In genomic region chr17:26094531-26095110, GRCm38 (mm10) we compare ENCODE assay signal across 9 mouse cellular contexts. TPM values are rescaled to one million over a fixed set of nuclear protein-coding genes. Genes with fewer than 3 reads are reported as not detected.
DNase-seq lines count a peak whose midpoint lies in the region; ATAC-seq and TF ChIP-seq lines count a peak whose summit lies in the region.
"Had no signal": no experiment of that assay in that cellular context is flagged by ENCODE, and none has a peak within 500 bp of the region (broad histone marks: within the 10 kb centered on the region; RNA-seq: fewer than 3 reads in every experiment).

No protein-coding gene starts in this region.

- WGBS in thymus, adult 2 months, result 59% methylated on average over 9 of the region's 9 CpGs
- 17% methylated on average over 9 of the region's 9 CpGs for WGBS in liver, embryonic 14.5 days (ENCODE audit: insufficient replicate concordance)

- H3K4me3 ChIP-seq in gastrocnemius, adult 2 months, result peak overlapping the region; percentile 81
- peak overlapping the region; percentile 49 for H3K4me3 ChIP-seq in thymus, adult 2 months (ENCODE audit: control insufficient read depth, insufficient read depth, low read length)
- H3K4me3 ChIP-seq in liver, embryonic 14.5 days (ENCODE audit: insufficient read depth in 1 of 2, low read depth in 2 of 2, low read length in 2 of 2), result peak overlapping the region; percentile 66 to 77

- peak overlapping the region; percentile 75 for H3K9ac ChIP-seq in liver, embryonic 14.5 days (replicated peaks)

- H3K4me1 ChIP-seq in thymus, adult 2 months (replicated peaks; ENCODE audit: control insufficient read depth, insufficient read depth, low read length), result peaks cover 17% of the 10 kb centered on the region
- peaks cover 10 to 18% of the 10 kb centered on the region in 2 experiments for H3K4me1 ChIP-seq in liver, embryonic 14.5 days (replicated peaks; ENCODE audit: control insufficient read depth in 2 of 2, insufficient read depth in 2 of 2, low read length in 1 of 2)

- no peaks in the 10 kb centered on the region for H3K36me3 ChIP-seq in thymus, adult 2 months (ENCODE audit: control insufficient read depth, insufficient read depth, low read length)
- H3K36me3 ChIP-seq in liver, embryonic 14.5 days (replicated peaks; ENCODE audit: control insufficient read depth, insufficient read depth, low read depth), result no peaks in the 10 kb centered on the region

- H3K4me2 ChIP-seq in liver, embryonic 14.5 days (ENCODE audit: low read depth), result peak overlapping the region; percentile 84

- no peak for TF ChIP-seq POLR2A in thymus, adult 2 months (IDR thresholded peaks at IDR 0.05; ENCODE audit: control insufficient read depth, extremely low read depth, insufficient read depth, low read length, poor library complexity)

- DNase-seq in gastrocnemius, adult 2 months, result no peak
- no peak for DNase-seq in gastrocnemius, postnatal 25 days
- no peak for DNase-seq in thymus, adult 2 months
- no peak for DNase-seq in thymus, postnatal 25 days
- DNase-seq in liver, embryonic 14.5 days (ENCODE audit: low read depth in 3 of 3, low spot score in 3 of 3), result no peak
- DNase-seq in right cerebral cortex, postnatal 4 days, result no peak
- DNase-seq in layer of hippocampus, adult 9-10 months (ENCODE audit: low spot score), result no peak
- DNase-seq in urinary bladder, adult 18-20 months (ENCODE audit: low spot score in 2 of 2), result no peak
- DNase-seq: kidney, adult 11 months had no signal

- no peak for TF ChIP-seq CTCF in gastrocnemius, adult 2 months (IDR thresholded peaks at IDR 0.05)
- TF ChIP-seq CTCF in thymus, adult 2 months (IDR thresholded peaks at IDR 0.05; ENCODE audit: borderline replicate concordance, control insufficient read depth, extremely low read depth, insufficient read depth, low read length, poor library complexity), result no peak
- TF ChIP-seq CTCF in liver, embryonic 14.5 days (IDR thresholded peaks at IDR 0.05; ENCODE audit: low read depth), result no peak

- no peak for TF ChIP-seq EP300 in liver, embryonic 14.5 days (IDR thresholded peaks at IDR 0.05; ENCODE audit: low read depth)

- H3K9me3 ChIP-seq in liver, embryonic 14.5 days (ENCODE audit: control insufficient read depth, low read length), result no peaks in the 10 kb centered on the region

- no peaks in the 10 kb centered on the region for H3K27me3 ChIP-seq in thymus, adult 2 months (ENCODE audit: control insufficient read depth, insufficient read depth, low read length)
- H3K27me3 ChIP-seq in liver, embryonic 14.5 days (ENCODE audit: control insufficient read depth, insufficient read depth, low read length), result no peaks in the 10 kb centered on the region

- intact Hi-C loops in gastrocnemius, adult 2 months (cut with DNase I), result loop anchor here (5.0 kb wide), 1 partner anchor 202 kb away; no protein-coding TSS in a partner anchor

- H3K27ac ChIP-seq in gastrocnemius, adult 2 months, result peak overlapping the region; percentile 75
- no peak overlapping the region for H3K27ac ChIP-seq in thymus, adult 2 months (ENCODE audit: control insufficient read depth, insufficient read depth, low read length)
- H3K27ac ChIP-seq in liver, embryonic 14.5 days, result no peak overlapping the region

- no peak for ATAC-seq in liver, embryonic 14.5 days (ENCODE audit: insufficient read depth)

RNA-seq across cellular contexts. Expression of gene Nme4, which starts 0.8 kb away (rescaled TPM):
- 1 to 10 TPM; 1.6 to 2.5 TPM for total RNA-seq in gastrocnemius, adult 2 months (2021)
- total RNA-seq in gastrocnemius, postnatal 25 days (2021), result 1 to 10 TPM; 1.2 to 1.7 TPM
- polyA plus RNA-seq in thymus, adult 2 months (2012; rRNA removed), result 30.9 and 33.1 TPM in 2 replicates
- polyA plus RNA-seq in liver, embryonic 14.5 days (2012; rRNA removed), result 46.2 and 52.2 TPM in 2 replicates
- polyA plus RNA-seq in liver, embryonic 14.5 days (2014; fragmentation: Nextera tagmentation; extraction: Ambion mirVana), result 45.1 and 46.7 TPM in 2 replicates

RNA-seq across cellular contexts. Expression of gene Decr2, which starts 4.5 kb away (rescaled TPM):
- 1 to 10 TPM; 2.1 to 3.0 TPM for total RNA-seq in gastrocnemius, adult 2 months (2021)
- total RNA-seq in gastrocnemius, postnatal 25 days (2021), result 1 to 10 TPM; 2.8 to 3.2 TPM
- 10.0 and 11.5 TPM in 2 replicates for polyA plus RNA-seq in thymus, adult 2 months (2012; rRNA removed)
- 6.2 and 6.8 TPM in 2 replicates for polyA plus RNA-seq in liver, embryonic 14.5 days (2012; rRNA removed)
- polyA plus RNA-seq in liver, embryonic 14.5 days (2014; fragmentation: Nextera tagmentation; extraction: Ambion mirVana), result 5.5 and 6.5 TPM in 2 replicates

RNA-seq across cellular contexts. Expression of gene Tmem8, which starts 18.5 kb away (rescaled TPM):
- total RNA-seq in gastrocnemius, adult 2 months (2021), result under 1 TPM; 0.67 to 0.92 TPM
- total RNA-seq in gastrocnemius, postnatal 25 days (2021), result 1 to 10 TPM in 1 of 2 experiments, under 1 TPM in 1; 0.87 to 1.2 TPM
- polyA plus RNA-seq in thymus, adult 2 months (2012; rRNA removed), result 38.2 and 43.2 TPM in 2 replicates
- polyA plus RNA-seq in liver, embryonic 14.5 days (2012; rRNA removed), result 2.8 and 3.6 TPM in 2 replicates
- polyA plus RNA-seq in liver, embryonic 14.5 days (2014; fragmentation: Nextera tagmentation; extraction: Ambion mirVana), result 0.88 and 1.1 TPM in 2 replicates

RNA-seq across cellular contexts. Expression of gene Rab11fip3, which starts 25.3 kb away (rescaled TPM):
- 10 to 100 TPM; 76.3 to 92.0 TPM for total RNA-seq in gastrocnemius, adult 2 months (2021)
- 10 to 100 TPM; 54.9 to 71.5 TPM for total RNA-seq in gastrocnemius, postnatal 25 days (2021)
- polyA plus RNA-seq in thymus, adult 2 months (2012; rRNA removed), result 25.2 and 26.2 TPM in 2 replicates
- 2.1 and 2.3 TPM in 2 replicates for polyA plus RNA-seq in liver, embryonic 14.5 days (2012; rRNA removed)
- 1.4 and 1.8 TPM in 2 replicates for polyA plus RNA-seq in liver, embryonic 14.5 days (2014; fragmentation: Nextera tagmentation; extraction: Ambion mirVana)

RNA-seq across cellular contexts. Expression of gene Mrpl28, which starts 28.7 kb away (rescaled TPM):
- 10 to 100 TPM; 54.1 to 73.2 TPM for total RNA-seq in gastrocnemius, adult 2 months (2021)
- 10 to 100 TPM; 62.0 to 62.3 TPM for total RNA-seq in gastrocnemius, postnatal 25 days (2021)
- 80.0 and 82.6 TPM in 2 replicates for polyA plus RNA-seq in thymus, adult 2 months (2012; rRNA removed)
- 47.8 and 58.0 TPM in 2 replicates for polyA plus RNA-seq in liver, embryonic 14.5 days (2012; rRNA removed)
- polyA plus RNA-seq in liver, embryonic 14.5 days (2014; fragmentation: Nextera tagmentation; extraction: Ambion mirVana), result 121 and 129 TPM in 2 replicates
